Mouse (Mus musculus) heart, embryonic 15.5 days (tissue): ENCODE measurements at regions not wholly inside any gene's neighbourhood (a gene's known extent, or its start where the extent isn't known, plus 50 kb on each side); places are given as distances from the start of the nearest gene placed in this dataset.

Experiments
- ATAC-seq: fragments of 200-750 bp; cut with Nextera tagmentation; replicated peaks from 2 replicates; pipeline ENCODE4 v1.8.0; 2017; ENCODE audit warnings: low read depth, moderate TSS enrichment; ENCODE audit not compliant: insufficient number of reproducible peaks, insufficient read depth, low FRiP score
- H3K27ac ChIP-seq: fragments of 300-500 bp; sonication (generic); 2 replicates; pipeline ENCODE4 v1.5.1; 2015; ENCODE audit warnings: mild to moderate bottlenecking, inconsistent platforms
- H3K27me3 ChIP-seq: fragments of 300-500 bp; sonication (generic); 2 replicates; pipeline ENCODE4 v1.6.1; 2015; ENCODE audit warnings: inconsistent platforms
- H3K36me3 ChIP-seq: fragments of 300-500 bp; sonication (generic); 2 replicates; pipeline ENCODE4 v1.6.1; 2015; ENCODE audit warnings: mild to moderate bottlenecking, inconsistent platforms
- H3K4me1 ChIP-seq: fragments of 300-500 bp; sonication (generic); replicated peaks from 2 replicates; pipeline ENCODE4 v1.6.1; 2015; ENCODE audit warnings: inconsistent platforms
- H3K4me2 ChIP-seq: fragments of 300-500 bp; sonication (generic); 2 replicates; pipeline ENCODE4 v1.6.1; 2015; ENCODE audit warnings: inconsistent platforms, mild to moderate bottlenecking, moderate library complexity
- H3K4me3 ChIP-seq: fragments of 300-500 bp; sonication (generic); 2 replicates; pipeline ENCODE4 v1.5.1; 2015; ENCODE audit warnings: mild to moderate bottlenecking, inconsistent platforms
- H3K9ac ChIP-seq: fragments of 300-500 bp; sonication (generic); 2 replicates; pipeline ENCODE4 v1.6.1; 2015; ENCODE audit warnings: mild to moderate bottlenecking, inconsistent platforms
- H3K9me3 ChIP-seq: fragments of 300-500 bp; sonication (generic); replicated peaks from 2 replicates; pipeline ENCODE4 v1.6.1; 2016; ENCODE audit warnings: inconsistent platforms
- WGBS: fragments of 180-500 bp; shearing (Covaris S2); methylation state at CpG from one replicate; pipeline ENCODE4 v1.1.7; 2015; ENCODE audit warnings: mixed read lengths; 5-methylcytosine and 5-hydroxymethylcytosine counted together

DNA sequence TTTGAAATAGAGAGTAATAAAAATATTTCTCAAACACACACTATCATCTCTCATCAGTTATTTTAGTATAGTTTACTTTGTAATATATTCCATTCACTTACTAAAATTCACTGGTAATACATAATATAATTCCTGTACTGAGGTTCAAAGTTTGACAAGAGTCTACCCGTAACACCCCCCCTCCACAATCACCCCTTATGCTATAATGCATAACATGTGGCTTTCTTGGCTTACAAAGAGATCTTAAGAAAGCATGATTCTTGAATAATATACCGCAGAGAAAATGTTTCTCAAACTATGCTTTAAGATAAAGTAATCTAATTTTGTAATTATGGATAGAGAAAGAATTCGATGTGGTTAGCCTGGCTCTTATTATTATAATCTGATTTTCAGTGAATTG lies 539.7 kb downstream of the Gm11232 start:
- Histone ChIP-seq H3K9ac (no peak overlapping the region), H3K9me3 (no peaks in the 10 kb centered on the region), H3K27me3 (no peaks in the 10 kb centered on the region), H3K4me2 (no peak overlapping the region), H3K4me3 (no peak overlapping the region), H3K4me1 (no peaks in the 10 kb centered on the region), H3K36me3 (no peaks in the 10 kb centered on the region), H3K27ac (no peak overlapping the region)
- ATAC-seq, result no peak
- WGBS, result 67% methylated on average over 3 of the region's 3 CpGs

DNA sequence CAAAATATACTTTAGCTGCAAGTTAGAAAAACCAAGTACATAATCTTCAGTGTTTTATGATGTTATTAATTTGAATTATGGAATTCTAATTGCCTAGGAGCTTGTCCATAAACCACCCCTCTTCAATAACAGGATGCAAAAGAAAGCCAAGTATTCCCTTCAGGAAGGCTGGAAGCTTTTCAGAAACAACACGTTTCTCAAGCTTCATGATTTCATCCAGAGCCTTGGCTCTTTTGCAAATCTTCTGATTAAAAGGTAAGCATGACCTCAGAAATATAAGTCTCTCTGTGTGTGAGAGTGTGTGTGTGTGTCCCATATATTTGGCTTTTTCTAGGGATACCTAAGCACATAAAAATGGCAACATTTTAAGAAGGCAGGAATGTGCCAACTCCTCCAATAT lies 570.0 kb downstream of the Gm11232 start:
- H3K4me1 ChIP-seq, result no peaks in the 10 kb centered on the region
- H3K27me3 ChIP-seq, result no peaks in the 10 kb centered on the region
- H3K36me3 ChIP-seq, result no peaks in the 10 kb centered on the region
- WGBS, result 35% methylated on average over 1 of the region's 1 CpGs
- no peak overlapping the region for H3K4me2 ChIP-seq
- ATAC-seq, result no peak
- no peak overlapping the region for H3K4me3 ChIP-seq
- no peaks in the 10 kb centered on the region for H3K9me3 ChIP-seq
- H3K9ac ChIP-seq, result no peak overlapping the region
- H3K27ac ChIP-seq, result no peak overlapping the region

DNA sequence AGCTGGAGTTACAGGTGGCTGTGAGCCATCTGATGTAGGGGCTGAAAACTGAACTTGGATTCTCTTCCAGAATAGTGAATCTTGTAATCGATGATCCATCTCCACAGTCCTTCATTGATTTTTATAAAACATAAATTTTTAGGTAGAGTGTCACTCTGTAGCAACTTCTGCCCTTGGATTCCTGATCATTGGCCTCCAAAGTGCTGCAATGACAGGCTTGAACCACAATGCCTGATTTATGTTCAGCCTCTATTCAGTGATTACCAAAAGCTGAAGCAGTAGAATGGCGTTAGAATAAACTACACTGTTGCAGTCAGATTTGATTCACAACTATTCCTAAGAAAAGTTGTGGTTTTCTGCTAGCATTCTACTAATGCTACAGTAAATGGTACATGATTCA lies 580.1 kb downstream of the Gm11232 start:
- no peak for ATAC-seq
- H3K27me3 ChIP-seq, result no peaks in the 10 kb centered on the region
- no peak overlapping the region for H3K27ac ChIP-seq
- H3K4me3 ChIP-seq, result no peak overlapping the region
- H3K9me3 ChIP-seq, result no peaks in the 10 kb centered on the region
- H3K9ac ChIP-seq, result no peak overlapping the region
- H3K4me1 ChIP-seq, result no peaks in the 10 kb centered on the region
- H3K4me2 ChIP-seq, result no peak overlapping the region
- WGBS, result 73% methylated on average over 2 of the region's 2 CpGs
- no peaks in the 10 kb centered on the region for H3K36me3 ChIP-seq

DNA sequence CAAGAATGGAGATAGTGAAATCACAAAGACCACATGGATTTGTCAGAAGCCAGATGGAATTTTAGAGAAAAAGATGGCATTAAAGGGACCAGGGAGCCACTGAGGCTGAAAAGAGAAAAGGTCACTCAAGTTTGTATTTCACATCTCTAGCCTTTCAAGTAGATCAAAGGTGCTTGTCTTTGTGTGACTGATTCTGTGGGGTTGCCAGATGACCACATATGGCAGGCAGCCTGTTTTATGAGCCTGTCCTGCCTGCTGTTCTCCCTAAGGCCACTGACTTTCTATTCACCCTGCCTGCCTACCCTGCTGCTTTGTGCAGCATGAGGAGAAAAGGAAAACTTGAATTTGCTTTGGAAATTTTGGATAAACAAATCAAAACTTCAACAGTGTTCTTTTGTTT lies 592.0 kb downstream of the Gm11232 start:
- no peak for ATAC-seq
- H3K27ac ChIP-seq, result no peak overlapping the region
- no peak overlapping the region for H3K9ac ChIP-seq
- H3K36me3 ChIP-seq, result no peaks in the 10 kb centered on the region
- no peak overlapping the region for H3K4me2 ChIP-seq
- H3K4me3 ChIP-seq, result no peak overlapping the region
- no peaks in the 10 kb centered on the region for H3K9me3 ChIP-seq
- no peaks in the 10 kb centered on the region for H3K4me1 ChIP-seq
- no peaks in the 10 kb centered on the region for H3K27me3 ChIP-seq

DNA sequence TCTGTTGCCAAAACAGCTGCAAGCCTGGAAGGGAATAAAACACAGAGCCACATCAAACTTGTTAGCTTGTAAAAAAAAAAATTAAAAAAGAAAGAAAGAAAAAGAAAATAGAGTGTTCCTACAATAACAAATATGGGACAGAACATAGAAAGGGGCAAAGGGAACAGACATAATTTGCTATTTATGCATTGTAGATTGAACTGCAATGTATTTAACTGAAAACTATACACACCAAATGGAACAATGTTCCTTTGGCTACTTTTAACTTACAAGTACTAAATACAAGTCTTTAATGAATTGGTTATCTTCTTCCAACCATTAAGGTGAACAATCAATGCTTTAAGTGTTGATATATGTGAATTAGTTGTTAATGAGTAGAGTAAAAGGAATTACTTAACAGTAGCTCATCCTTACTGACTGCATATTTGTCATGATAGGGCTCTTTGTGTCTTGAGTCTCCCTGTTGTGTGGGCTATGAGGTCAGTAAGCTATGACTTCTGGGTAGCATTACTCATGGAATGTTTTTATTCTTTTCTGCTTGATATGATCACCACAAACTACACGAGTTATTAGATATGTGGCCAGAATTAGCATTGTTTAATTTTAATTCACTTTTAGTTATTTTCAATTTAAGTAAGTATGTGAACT lies 597.0 kb upstream of the Megf9 start:
- Histone ChIP-seq H3K27ac (no peak overlapping the region), H3K4me1 (no peaks in the 10 kb centered on the region), H3K9ac (no peak overlapping the region), H3K4me2 (no peak overlapping the region), H3K27me3 (no peaks in the 10 kb centered on the region), H3K4me3 (no peak overlapping the region), H3K36me3 (no peaks in the 10 kb centered on the region), H3K9me3 (no peaks in the 10 kb centered on the region)
- WGBS, result 48% methylated on average over 1 of the region's 1 CpGs
- no peak for ATAC-seq

DNA sequence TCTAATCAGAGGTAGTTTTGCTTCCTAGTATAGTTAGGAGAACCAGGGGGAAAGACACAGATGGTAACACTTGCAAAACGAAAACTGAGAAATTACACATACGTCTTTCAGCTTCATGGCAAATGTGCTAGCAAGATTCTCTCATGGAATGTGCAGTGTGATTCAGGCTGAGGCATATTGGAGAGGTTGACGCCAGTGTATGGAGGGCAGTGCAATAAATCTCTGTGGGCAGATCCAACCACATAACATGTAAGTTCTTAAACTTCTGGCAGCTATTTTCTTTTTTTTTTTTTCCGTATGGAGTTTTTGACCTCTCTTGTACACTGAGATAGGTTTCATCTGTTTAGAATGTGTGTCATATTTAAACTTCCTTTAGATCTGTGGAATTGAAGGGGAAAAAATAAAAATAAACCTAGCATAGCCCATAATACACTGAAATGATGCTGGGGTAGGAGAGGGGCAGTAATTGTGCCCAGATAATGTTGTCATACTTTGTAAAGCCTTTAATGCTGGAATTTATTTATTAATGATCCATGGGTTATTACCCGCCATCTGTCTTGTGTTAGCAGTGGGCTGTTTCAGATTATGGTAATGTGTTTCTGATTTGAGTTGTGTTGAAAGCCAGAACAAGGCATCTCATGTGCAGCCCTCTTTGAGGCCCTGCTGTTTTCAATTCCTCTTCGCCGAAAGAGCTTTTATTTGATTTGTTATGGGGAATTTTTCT lies 596.3 kb upstream of the Megf9 start:
- 58% methylated on average over 7 of the region's 7 CpGs for WGBS
- no peaks in the 10 kb centered on the region for H3K9me3 ChIP-seq
- H3K27ac ChIP-seq, result no peak overlapping the region
- no peaks in the 10 kb centered on the region for H3K36me3 ChIP-seq
- no peaks in the 10 kb centered on the region for H3K27me3 ChIP-seq
- no peaks in the 10 kb centered on the region for H3K4me1 ChIP-seq
- ATAC-seq, result no peak
- no peak overlapping the region for H3K4me3 ChIP-seq
- H3K9ac ChIP-seq, result no peak overlapping the region
- no peak overlapping the region for H3K4me2 ChIP-seq

DNA sequence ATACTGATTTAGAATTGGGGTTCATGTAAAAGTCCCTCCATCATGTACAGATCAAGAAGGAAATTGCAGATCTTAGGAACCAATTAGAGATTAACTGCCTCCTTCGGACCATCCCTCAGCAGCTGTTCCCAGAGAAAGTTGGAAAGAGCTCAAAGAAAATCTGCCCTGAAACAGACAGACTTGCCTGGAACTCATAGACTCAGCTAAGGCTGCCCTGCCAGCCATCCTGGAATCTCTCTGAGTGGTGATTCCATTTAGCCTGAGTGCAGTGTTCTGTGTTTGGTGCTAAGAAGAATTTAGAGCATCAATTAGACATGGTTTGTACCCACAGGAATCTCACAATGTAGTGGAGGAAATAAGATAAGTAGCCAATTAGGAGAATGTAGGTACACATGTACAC lies 594.5 kb upstream of the Megf9 start:
- H3K27me3 ChIP-seq, result no peaks in the 10 kb centered on the region
- H3K4me3 ChIP-seq, result no peak overlapping the region
- H3K27ac ChIP-seq, result no peak overlapping the region
- H3K4me2 ChIP-seq, result no peak overlapping the region
- no peak for ATAC-seq
- H3K9me3 ChIP-seq, result no peaks in the 10 kb centered on the region
- 60% methylated on average over 1 of the region's 1 CpGs for WGBS
- H3K9ac ChIP-seq, result no peak overlapping the region
- H3K36me3 ChIP-seq, result no peaks in the 10 kb centered on the region
- no peaks in the 10 kb centered on the region for H3K4me1 ChIP-seq
